Mouse (Mus musculus) MN1 (cell line): ENCODE measurements around the gene Mtmr3.

Experiments used
- DNase-seq: peaks from one replicate; pipeline ENCODE4 v3.0.0-alpha.2; 2016; ENCODE audit warnings: low spot score

Gene Mtmr3

DNA sequence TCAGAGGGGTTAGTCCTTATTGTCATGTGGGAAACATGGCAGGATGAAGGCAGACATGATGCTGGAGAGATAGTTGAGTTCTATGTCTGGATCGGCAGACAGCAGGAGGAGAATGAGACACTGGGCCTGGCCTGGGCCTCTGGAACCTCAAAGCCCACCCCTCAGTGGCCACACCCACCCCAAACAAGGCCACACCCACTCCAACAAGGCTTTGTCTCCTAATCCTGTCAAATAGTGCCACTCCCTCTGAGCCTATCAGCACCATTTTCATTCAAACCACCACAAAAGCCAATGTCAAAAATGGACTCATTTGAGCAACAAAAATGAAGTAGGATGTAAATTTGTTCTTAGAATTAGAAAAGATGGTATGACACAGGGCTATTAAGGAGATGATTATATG, 130.5 kb downstream of the Mtmr3 start:
- no peak for DNase-seq

DNA sequence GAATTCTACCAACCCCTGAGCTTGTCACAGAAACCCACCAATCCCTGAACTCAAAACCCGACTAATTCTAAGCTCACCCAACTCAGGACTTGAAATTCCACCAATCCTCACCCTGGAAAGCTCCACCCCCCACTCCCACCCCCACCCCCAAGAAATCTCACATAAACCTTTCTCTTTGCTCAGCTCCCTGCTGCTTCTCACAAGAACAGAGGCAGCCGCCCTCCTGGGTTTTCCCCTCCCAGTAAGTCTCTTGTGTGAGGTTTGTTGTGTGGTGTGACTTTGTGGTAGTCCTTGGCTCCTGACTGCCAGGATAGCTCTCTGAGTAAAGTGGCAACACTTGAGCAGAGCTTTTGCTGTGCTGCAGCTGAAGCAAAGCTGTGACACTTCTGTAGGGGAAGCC, 131.8 kb downstream of the Mtmr3 start:
- DNase-seq, result no peak

DNA sequence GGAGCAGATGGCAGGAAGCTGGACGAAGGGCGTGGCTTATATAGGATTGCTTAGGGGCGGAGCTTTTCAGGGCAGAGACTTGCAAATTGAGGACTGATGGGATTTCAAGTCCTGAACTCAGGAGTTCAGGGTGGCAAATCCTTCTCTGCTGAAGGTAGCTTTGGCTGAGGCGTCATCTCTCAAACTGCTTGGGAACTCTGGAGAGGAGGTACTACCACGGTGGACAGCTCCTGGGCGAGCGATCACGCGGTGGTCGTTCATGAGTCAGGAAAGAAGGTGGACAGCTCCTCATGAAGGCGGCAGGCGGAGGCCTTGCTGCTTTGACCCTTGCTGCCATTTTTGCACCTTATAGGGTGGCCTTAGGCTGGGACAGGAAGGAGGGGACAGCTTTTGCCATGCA, 133.5 kb downstream of the Mtmr3 start:
- no peak for DNase-seq

DNA sequence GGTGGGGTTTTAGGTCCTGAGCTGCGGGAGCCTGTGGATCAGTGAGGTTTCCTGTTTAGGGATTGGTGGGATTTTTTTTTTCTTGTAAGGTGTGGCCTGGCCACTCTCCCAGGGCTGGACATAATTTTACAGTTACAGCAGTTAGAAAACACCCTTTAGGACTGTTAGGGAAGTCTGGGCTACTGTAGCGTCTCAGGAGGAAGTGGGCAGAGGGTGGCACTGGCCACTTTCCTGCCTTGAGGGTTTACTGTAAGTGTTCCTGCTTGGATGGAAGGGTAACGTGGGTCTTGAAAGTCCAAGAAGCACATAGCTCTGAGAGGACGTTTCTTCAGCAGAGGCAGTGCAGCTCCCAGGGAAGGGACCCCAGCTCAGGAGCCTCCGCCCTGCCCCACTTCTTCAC, 134.0 kb downstream of the Mtmr3 start:
- no peak for DNase-seq

DNA sequence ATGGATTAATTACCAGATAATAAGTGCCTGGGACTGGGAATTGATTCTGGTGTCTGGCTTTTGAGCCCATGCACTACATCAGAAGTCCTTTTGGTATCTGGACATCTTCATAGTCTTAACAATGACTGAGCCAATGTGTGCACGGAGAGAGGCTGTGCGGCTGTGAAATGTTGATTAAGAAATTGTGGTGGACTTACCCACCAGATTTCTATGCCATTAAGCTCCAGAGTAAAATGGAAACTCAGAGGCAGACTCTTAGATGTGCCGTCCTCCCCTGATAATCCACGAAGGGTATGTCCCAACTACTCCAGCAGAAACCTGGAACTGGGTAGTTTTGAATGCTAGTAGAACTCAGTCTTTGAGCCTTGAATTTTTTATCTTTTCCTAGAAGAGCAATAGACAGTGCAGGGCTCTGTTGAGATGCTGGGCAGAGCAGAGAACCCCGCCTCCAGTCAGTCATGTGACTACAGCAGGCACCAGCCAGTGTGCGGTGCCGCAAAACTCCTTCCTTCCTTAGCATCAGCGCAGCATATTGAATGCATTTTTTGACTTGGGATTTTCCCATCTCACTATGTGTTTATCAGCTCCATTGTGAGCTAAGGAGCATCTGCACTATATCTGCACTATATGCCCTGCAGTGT, 139.6 kb downstream of the Mtmr3 start:
- peak; percentile 71 for DNase-seq

DNA sequence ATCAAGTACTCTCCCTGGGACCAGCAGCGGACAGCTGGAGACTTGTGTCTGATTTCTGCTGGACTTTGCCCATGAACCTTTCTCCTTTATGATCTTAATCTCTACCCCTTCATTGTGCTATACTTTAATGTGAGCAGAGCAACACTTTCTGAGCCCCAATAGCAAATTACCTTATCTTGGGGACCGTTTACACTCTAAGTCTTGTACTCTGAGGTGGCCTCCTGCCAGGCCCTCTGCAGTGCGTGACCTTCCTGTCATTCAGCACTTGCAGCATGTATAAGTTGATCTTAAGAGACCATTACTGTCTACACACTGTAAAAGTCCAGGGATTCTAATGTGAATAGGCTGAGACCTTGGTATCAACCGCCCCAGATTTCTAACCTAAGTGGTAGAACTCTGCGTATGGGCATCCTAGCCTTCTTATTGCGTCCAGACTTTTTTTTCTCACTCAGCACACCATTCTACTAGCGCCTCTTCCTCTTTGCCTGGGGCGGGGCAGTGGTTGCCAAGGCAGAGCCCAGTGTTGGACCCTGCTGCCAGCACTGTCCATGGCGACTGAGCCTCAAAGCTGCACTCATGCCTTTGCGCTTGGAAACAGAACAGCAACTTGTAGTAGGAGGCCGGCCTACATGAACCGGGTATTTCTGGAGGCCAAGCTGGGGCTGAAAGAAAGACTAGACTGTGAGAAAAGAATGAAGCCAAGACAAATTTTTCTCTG, 142.0 kb downstream of the Mtmr3 start:
- DNase-seq, result no peak

DNA sequence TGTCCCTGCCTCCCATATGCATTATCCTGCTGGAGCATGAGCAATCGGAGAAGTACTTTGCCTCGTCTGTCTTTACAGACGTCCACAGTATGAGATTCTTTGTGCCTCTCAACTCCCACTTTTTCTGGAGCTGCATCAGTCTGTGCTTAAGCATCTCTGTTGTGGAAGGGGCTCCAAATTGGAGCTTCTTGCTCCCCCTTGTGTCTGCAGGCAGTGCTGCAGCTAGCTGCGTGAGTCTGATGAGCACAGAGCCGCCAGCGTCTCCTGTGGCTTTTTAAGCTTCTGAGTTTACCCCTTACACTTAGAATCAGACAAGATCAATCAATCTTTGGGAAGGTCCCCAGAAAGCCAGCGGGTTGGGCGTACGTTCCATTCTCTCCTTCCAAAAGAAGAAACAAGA, 143.5 kb downstream of the Mtmr3 start:
- DNase-seq, result peak; percentile 56

DNA sequence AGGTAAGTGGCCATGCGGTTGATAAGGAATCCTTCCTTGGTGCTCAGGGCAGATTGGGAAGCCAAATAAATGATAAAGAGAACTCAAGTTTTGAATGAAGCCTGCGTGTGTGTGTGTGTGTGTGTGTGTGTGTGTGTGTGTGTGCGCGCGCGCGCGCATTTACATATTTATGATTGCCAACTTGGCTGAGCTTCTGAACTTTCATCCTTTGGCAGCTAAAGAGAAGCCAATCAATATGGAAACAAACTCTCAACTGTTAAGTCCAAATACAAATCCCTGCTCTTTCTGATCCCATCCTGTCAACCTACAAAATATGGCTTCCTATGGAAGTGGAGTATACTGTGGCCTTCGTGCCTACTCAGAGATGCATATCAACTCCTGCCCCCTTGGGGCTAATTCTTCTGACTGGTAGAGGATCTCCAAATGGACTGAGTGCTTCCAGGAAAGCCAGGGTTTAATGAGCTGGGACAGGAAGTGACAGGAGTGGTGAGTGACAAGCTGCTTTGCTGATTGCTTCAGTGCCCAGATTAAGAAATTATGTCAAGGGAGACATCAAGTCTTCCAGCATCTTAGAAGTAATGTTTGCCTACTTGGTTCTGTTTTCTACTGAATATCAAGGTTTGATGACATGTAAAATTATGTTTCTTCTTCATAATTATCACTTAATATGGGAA, 148.3 kb downstream of the Mtmr3 start:
- DNase-seq, result no peak

DNA sequence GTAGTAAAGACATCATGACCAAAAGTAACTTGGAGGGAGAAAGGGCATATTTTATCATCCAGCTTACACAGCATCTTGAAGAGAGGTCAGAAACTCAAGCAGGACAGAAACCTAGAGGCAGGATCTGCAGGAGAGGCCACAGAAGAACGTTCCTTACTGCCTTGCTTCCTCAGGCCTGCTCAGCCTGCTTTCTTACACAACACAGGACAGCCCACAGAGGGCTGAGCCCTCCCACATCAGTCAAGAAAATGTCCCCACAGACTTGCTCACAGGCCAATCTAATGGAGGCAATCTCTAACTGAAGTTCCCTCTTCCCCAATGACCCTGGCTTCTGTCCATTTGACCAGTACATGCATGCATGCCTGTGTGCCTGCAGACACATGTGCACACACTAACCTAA, 152.4 kb downstream of the Mtmr3 start:
- DNase-seq, result peak; percentile 42

DNA sequence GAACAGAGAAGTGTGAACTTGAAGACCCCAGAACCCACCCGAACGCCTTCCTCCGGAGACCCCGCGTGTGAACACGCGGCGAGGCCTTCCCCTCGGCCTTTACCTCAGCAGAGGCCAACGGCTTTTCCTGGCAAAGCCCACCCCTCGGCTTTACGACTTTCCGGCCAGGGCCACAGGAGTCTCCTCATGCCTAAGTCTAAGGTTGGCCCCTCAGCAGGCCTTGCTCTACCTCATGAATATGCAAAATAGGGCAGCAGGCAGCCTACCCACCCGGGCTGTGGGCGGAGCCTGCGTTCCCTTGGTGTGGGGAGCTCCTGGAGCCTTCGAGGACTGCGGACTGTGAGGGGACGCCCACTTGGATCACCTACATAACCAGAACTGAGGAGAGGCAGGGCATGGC, 153.7 kb downstream of the Mtmr3 start, which contains the start of gene Hormad2:
TSS of gene Hormad2 (minus strand) at position 128 of the 400 bp plus-strand sequence.
- DNase-seq, result no peak

DNA sequence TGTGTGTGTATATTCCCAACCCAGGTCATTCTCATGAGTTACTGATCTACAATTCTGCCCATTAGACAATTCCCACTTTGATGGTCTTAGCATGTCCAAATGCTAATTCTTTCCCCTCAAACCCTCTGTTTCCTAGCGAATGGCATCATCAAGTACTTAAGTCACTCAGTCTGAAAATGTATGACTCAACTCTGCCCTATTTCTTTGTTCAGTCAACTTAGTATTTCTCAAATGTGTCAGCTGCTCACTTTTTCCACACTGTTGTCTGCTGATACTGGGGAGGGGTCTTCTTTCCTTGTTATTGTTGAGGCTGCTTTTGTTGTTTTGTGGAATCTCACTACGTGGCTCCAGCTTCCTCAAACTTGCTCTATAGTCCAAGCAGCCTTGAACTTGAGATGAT, 156.5 kb downstream of the Mtmr3 start:
- DNase-seq, result no peak

DNA sequence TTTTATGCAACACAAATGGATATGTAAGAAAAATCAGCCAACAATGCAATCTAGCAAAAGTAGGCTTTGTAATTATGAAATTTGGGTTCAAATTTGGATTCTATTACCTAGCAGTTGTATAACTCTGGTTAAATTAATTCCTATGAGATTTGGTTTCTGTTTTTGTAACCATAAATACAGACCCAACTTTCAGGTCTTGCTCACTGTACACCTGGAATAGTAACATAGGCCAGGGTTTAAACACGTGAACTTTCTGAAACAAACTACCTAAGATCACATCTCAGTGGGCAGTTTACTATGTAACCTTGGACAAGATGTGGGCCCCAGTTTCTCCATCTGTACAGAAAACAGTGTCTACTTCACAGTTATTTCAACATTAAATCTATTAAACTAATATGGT, 157.3 kb downstream of the Mtmr3 start:
- DNase-seq, result no peak

DNA sequence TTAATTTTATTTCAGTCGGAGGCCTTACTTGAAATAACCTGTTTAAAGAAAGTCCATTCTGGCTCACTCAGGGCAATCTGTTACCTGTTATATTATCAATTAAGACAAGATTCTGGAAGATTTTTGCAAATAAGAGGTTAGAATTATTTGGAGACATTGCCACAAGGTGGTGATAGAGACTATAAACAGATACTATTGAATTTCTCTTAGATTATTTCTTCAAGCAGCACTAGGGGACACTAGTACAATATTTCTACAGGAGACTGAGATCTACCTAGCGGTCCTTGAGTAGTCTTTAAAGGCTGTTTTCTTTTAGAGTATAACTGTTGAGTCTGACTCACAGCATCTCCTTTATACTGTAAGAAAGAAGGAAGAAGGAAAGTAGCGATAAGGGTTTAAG, 158.0 kb downstream of the Mtmr3 start:
- peak; percentile 76 for DNase-seq

DNA sequence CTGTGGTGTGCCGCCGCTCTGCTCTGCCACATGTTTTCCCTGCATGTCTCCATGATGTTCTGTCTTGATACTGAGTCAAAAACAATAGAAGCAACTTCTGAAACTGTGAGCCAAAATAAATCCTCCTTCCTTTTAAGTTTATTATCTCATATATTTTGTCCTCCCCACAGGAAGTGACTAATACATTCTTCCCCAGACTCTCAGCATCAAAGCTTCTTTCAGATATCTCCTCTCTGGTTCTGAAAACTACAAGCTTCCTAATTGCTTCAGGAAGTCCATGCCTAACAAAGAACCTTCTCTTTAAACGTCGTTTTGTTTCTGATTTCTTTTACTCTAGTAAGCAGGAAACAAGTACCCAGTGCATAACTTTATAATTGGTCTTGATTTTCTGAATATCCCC, 160.2 kb downstream of the Mtmr3 start:
- no peak for DNase-seq
